Mouse (Mus musculus) left cerebral cortex, adult 18-20 months (tissue): ENCODE results near the gene Egln2. TPM values are rescaled to one million over a fixed set of nuclear protein-coding genes. Genes with fewer than 3 reads are reported as not detected.

Experiments used
- DNase-seq, 2 experiments: peaks; one replicate each; pipeline ENCODE4 v3.0.0; 2021 to 2022; ENCODE audit warnings: low spot score in 2 of 2, mixed read lengths in 1 of 2
- microRNA-seq, 2 experiments: library from miRNA; unstranded; fragments of <30 nt; microRNA quantifications; one replicate each; pipeline ENCODE4 v1.2.0; 2021
- total RNA-seq, 2 experiments: library from RNA; stranded (reverse); gene quantifications; 2 replicates each; pipeline ENCODE4 v1.2.3; 2021

The Egln2 gene
- total RNA-seq, 2 experiments from 2014 or later, result 101 to 115 TPM

DNA sequence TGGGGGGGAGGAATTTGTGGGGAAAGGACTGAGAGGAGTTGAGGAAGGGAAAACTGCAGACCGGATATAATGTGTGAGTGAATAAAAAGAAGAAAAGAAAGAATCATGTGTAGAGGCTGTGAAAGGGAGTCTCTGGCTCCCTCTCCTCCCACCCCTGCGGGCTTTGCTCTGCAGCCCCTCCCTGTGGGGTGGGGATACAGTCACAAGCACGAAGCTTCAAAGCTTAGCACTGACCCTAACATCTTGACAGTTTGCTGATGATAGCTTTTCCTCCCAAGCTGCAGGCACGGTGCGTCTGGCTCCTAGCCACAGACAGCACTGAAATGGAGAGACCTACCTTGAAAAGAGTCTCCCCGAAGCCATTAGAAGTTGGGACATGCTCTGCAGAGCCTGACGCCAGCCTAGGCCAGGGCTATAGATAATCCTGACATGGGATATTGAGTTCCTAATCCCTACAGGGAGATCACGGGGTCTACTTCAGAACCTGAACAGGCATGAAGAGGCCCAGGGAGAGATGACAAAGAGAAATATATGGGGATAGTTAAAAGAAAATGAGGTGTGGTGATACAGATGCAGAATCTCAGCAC, 30.1 kb downstream of the Egln2 start:
- no peak for DNase-seq

GRCm38 (mm10) chr7:27133757-27134156, 32.8 kb downstream of the Egln2 start:
- DNase-seq, result no peak

- no peak for DNase-seq
These were observed 33.4 kb downstream of the Egln2 start for GRCm38 (mm10) chr7:27133156-27133555.

- peak; percentile 56 to 73 for DNase-seq
These were observed 34.0 kb downstream of the Egln2 start for GRCm38 (mm10) chr7:27132588-27132987.

DNA sequence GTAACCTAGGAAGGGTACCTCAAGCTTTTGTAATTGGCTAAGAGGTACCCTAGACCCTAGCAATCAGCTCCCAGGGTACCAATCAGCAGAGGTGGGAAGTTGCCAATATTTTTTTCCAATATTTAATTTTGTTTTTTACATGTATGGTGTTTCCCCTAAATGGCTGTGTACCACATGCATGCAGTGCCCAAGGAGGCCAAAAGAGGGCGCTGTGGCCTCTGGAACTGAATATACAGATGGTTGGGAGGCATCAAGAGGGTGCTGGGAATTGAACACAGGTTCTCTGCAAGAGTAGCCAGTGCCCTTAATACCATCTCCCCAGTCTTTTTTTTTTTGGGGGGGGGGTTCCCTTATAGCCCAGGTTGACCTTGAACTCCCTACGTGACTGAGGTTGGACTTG, 35.2 kb downstream of the Egln2 start:
- DNase-seq, result no peak

DNA sequence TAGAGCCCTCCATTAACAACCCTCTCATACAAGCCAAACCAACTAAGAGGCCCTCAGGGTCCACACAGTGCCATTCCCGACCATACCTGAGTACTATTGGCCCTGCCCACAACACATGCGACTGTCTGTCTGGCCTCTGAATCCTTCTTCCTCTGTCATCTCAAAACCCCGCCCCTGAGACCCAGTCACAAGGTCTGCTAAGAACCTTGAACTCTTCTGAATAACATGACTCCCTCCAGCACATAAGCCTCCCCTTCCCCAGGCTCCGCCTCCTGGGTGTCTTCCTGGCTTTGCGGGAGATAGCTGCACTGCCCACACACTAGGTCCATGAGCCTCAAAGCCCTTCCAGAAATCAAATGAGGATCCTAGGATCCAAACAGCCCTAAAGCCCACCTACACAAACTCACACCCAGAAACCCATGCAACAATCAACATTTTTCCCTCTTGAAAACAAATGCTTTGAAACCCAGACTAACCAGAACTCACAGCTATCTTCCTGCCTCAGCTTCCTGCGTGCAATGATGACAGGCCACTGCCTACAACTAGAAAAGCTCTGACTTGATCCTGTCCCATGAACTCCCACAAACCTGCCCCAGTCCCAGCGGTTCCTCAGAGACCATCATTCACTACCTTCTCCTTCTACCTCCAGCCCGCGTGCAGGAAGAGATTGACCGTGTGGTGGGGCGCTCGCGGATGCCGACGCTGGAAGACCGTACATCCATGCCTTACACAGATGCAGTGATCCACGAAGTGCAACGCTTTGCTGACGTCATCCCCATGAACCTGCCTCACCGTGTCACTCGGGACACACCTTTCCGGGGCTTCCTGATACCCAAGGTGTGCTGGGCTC, 35.9 kb downstream of the Egln2 start:
- no peak for DNase-seq

DNA sequence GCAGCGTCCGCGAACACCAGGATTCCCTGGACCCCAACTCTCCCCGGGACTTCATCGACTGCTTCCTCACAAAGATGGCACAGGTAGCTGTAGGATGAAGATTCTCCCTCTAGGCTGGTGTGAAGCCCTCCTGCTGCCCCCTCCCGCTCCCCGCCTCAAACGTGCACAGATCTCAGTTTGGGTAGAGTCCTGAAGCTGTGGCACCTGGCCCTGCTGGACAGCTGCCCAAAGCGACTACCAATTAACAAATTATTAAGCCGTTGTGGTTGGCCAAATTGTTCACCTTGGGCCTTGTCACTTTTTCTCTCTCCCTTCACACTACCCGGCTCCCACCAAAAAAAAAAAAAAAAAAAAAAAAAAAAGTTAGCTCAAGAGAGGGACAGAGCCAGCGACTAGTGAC, 36.8 kb downstream of the Egln2 start:
- DNase-seq, result no peak

DNA sequence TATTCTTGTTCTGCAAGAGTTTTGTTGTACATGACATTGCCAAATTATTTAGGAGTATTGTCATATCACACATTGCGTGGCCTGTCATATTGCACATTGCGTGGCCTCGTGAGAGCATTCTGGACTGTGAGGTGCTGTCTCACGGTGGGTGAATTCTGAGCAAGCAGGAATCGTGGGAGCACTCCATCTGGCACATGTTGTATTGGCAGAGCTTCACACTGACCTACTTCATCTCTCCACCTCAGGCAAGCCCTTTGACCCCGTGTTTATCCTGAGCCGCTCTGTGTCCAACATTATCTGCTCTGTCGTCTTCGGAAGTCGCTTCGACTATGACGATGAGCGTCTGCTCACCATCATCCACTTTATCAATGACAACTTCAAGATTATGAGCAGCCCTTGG, 37.7 kb downstream of the Egln2 start:
- no peak for DNase-seq

DNA sequence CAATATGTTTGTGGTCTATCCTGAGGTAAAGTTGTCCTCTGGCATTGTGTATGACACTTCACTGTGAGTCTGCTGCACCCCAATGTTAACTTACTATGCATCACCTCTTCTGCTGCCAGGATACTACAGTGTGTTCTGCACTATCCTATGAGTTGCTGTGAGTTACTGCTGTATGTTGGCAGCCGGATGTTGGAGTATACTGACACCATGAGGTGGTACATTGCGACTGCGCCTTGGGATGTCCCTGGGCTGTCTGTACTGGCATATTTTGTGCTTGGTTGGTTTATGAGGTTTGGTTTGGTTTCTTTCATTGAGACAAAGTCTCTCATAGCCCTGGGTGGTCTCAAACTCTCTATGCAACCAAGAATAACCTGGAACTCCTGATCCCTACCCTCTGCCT, 38.4 kb downstream of the Egln2 start:
- DNase-seq, result peak; percentile 24 to 54

GRCm38 (mm10) chr7:27124969-27125368, 41.6 kb downstream of the Egln2 start:
- DNase-seq, result no peak

GRCm38 (mm10) chr7:27124305-27124832, 42.2 kb downstream of the Egln2 start:
- DNase-seq, result no peak

- no peak for DNase-seq
These were observed 46.9 kb downstream of the Egln2 start, which contains the start of gene Cyp2f2 for GRCm38 (mm10) chr7:27119676-27120075. Gene Cyp2f2, plus strand, starts transcription at chr7:27119909.

GRCm38 (mm10) chr7:27118033-27118511, 48.5 kb downstream of the Egln2 start:
- no peak for DNase-seq

DNA sequence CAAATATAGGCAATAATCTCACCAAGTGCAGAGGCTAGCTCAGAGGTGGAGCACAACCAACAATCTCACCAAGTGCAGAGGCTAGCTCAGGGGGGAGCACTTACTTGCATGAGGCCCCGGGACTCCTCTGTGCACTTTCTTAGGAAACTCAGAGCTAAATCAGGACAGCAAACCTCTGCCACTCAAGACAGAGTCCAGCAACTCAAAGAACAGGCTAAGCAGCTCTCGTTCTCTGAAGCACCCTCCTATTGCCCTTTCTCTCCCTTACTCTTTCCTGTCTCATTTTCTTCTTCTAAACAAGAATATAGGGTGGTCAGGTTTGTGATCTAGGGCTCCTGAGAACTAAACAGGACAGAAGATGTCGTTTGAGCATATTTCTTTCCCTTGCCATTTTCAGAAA, 54.6 kb downstream of the Egln2 start:
- no peak for DNase-seq

GRCm38 (mm10) chr7:27111038-27111437, 55.6 kb downstream of the Egln2 start:
- no peak for DNase-seq

DNA sequence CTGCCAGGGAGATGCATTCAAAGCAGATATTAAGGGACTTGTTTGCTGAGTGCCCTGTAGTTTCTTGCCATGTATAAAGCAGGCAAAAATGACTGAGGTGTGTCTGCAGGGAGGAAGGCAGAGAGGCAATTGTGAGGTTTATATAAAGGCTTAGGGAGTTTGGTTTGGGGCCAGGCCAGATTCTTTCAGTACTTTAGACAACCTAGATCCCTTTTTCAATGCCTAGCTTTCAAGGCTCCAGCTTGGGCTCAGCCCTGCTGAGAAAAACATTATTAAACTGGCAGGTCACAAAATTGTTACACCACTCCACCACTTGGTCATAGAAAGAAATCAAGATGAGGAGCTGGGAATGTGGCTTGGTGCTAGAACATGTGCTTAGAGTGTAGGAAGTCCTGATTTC, 56.3 kb downstream of the Egln2 start:
- no peak for DNase-seq

Small RNA genes within 50 kb of the gene (microRNA-seq; reads per million reads assigned to microRNA genes)
- gene Mir1191 (0 reads per million in 2 experiments), gene Mir3101 (0 to 0.25 reads per million in 2 experiments)

Other genes with a start within 250 kb of the Egln2 start
- gene Cyp2a22, start 227.4 kb downstream of the Egln2 start, total RNA-seq, result not detected
- gene Cyp2a12, start 137.7 kb downstream of the Egln2 start, total RNA-seq, result not detected
- not detected for gene Cyp2f2, start 46.9 kb downstream of the Egln2 start, total RNA-seq
- not detected for gene Cyp2t4, start 13.1 kb downstream of the Egln2 start, total RNA-seq
- 10 to 100 TPM; 93.0 to 99.8 TPM for gene Rab4b, start 12.1 kb upstream of the Egln2 start, total RNA-seq
- gene Gm21983, start 14.3 kb upstream of the Egln2 start, total RNA-seq, result not detected
- 1 to 10 TPM in 1 of 2 experiments, under 1 TPM in 1; 0.70 to 1.4 TPM for gene Mia, start 14.4 kb upstream of the Egln2 start, total RNA-seq
- gene BC024978, start 29.0 kb upstream of the Egln2 start, total RNA-seq, result 10 to 100 TPM; 19.7 to 22.7 TPM
- 10 to 100 TPM; 75.9 to 85.9 TPM for gene Snrpa, start 29.5 kb upstream of the Egln2 start, total RNA-seq
- 10 to 100 TPM; 11.3 to 11.7 TPM for gene Itpkc, start 61.9 kb upstream of the Egln2 start, total RNA-seq
- 10 to 100 TPM; 33.6 to 39.6 TPM for gene Coq8b, start 66.2 kb upstream of the Egln2 start, total RNA-seq
- gene Numbl, start 91.6 kb upstream of the Egln2 start, total RNA-seq, result 100 to 1,000 TPM; 108 to 128 TPM
- 10 to 100 TPM; 42.2 to 46.6 TPM for gene Ltbp4, start 170.9 kb upstream of the Egln2 start, total RNA-seq
- gene Shkbp1, start 189.2 kb upstream of the Egln2 start, total RNA-seq, result 10 to 100 TPM; 27.9 to 33.2 TPM
- gene Gm20479, start 190.6 kb upstream of the Egln2 start, total RNA-seq, result not detected